Mouse (Mus musculus) embryonic facial prominence, embryonic 10.5 days (tissue): ENCODE results near the gene Gm43517. TPM values are rescaled to one million over a fixed set of nuclear protein-coding genes. Genes with fewer than 3 reads are reported as not detected.

Source experiments
- DNase-seq: peaks from one replicate; pipeline ENCODE4 v3.0.0-alpha.2; 2017; ENCODE audit warnings: low spot score
- H3K27ac ChIP-seq: fragments of 300-500 bp; sonication (generic); replicated peaks from 2 replicates; pipeline ENCODE4 v1.5.1; 2016; ENCODE audit warnings: mild to moderate bottlenecking
- H3K27me3 ChIP-seq: fragments of 300-500 bp; sonication (generic); replicated peaks from 2 replicates; pipeline ENCODE4 v1.6.1; 2016; ENCODE audit warnings: low read depth, mild to moderate bottlenecking; ENCODE audit not compliant: poor library complexity, severe bottlenecking
- H3K36me3 ChIP-seq: fragments of 300-500 bp; sonication (generic); replicated peaks from 2 replicates; pipeline ENCODE4 v1.6.1; 2016; ENCODE audit warnings: mild to moderate bottlenecking, moderate library complexity
- H3K4me1 ChIP-seq: fragments of 300-500 bp; sonication (generic); 2 replicates; pipeline ENCODE4 v1.6.1; 2016
- H3K4me3 ChIP-seq: fragments of 300-500 bp; sonication (generic); 2 replicates; pipeline ENCODE4 v1.5.1; 2016; ENCODE audit warnings: mild to moderate bottlenecking, moderate library complexity
- H3K9me3 ChIP-seq: fragments of 300-500 bp; sonication (generic); 2 replicates; pipeline ENCODE4 v1.6.1; 2016; ENCODE audit warnings: mild to moderate bottlenecking
- WGBS: fragments of 180-500 bp; shearing (Covaris S2); methylation state at CpG from one replicate; pipeline ENCODE4 v1.1.7; 2016; 5-methylcytosine and 5-hydroxymethylcytosine counted together
- polyA plus RNA-seq: library from polyadenylated mRNA; unstranded; fragments of >200 nt; fragmentation: Nextera tagmentation; extraction: Ambion mirVana; gene quantifications from 2 replicates; pipeline ENCODE4 v1.2.1, GENCODE M21; 2016

Gm43517 gene
- 0.11 and 0.21 TPM in 2 replicates for polyA plus RNA-seq

GRCm38 (mm10) chr12:49384876-49385630, at the start of gene Gm43517:
Gm43517 (plus strand) TSS chr12:49385174.
- H3K4me1 ChIP-seq, result peaks cover 14% of the 10 kb centered on the region
- WGBS, result 1% methylated on average over 75 of the region's 75 CpGs
- H3K27ac ChIP-seq, result peak within 1 kb of the TSS; percentile 85
- H3K27me3 ChIP-seq, result peaks cover 99% of the 10 kb centered on the region
- H3K4me3 ChIP-seq, result peak within 1 kb of the TSS; percentile 60
- DNase-seq, result peak; percentile 67
- H3K9me3 ChIP-seq, result no peaks in the 10 kb centered on the region
- H3K36me3 ChIP-seq, result no peaks in the 10 kb centered on the region

- Histone ChIP-seq H3K4me1 (no peaks in the 10 kb centered on the region), H3K9me3 (no peaks in the 10 kb centered on the region), H3K36me3 (no peaks in the 10 kb centered on the region), H3K27ac (no peak overlapping the region), H3K4me3 (no peak overlapping the region), H3K27me3 (no peaks in the 10 kb centered on the region)
- no peak for DNase-seq
- 90% methylated on average over 10 of the region's 10 CpGs for WGBS
Observed at GRCm38 (mm10) chr12:49349697-49350096, 35.3 kb upstream of the Gm43517 start.

GRCm38 (mm10) chr12:49368931-49369330, 16.0 kb upstream of the Gm43517 start:
- Histone ChIP-seq H3K36me3 (no peaks in the 10 kb centered on the region), H3K4me3 (no peak overlapping the region), H3K9me3 (no peaks in the 10 kb centered on the region), H3K4me1 (no peaks in the 10 kb centered on the region), H3K27ac (no peak overlapping the region), H3K27me3 (peaks cover 50% of the 10 kb centered on the region)
- WGBS, result 57% methylated on average over 1 of the region's 1 CpGs
- no peak for DNase-seq

GRCm38 (mm10) chr12:49372170-49372569, 12.8 kb upstream of the Gm43517 start:
- H3K27me3 ChIP-seq, result peaks cover 82% of the 10 kb centered on the region

GRCm38 (mm10) chr12:49373176-49373575, 11.8 kb upstream of the Gm43517 start:
- H3K36me3 ChIP-seq, result no peaks in the 10 kb centered on the region
- no peak overlapping the region for H3K27ac ChIP-seq
- no peak overlapping the region for H3K4me3 ChIP-seq
- peaks cover 92% of the 10 kb centered on the region for H3K27me3 ChIP-seq
- H3K4me1 ChIP-seq, result no peaks in the 10 kb centered on the region
- no peak for DNase-seq
- 5% methylated on average over 5 of the region's 5 CpGs for WGBS
- no peaks in the 10 kb centered on the region for H3K9me3 ChIP-seq

More at GRCm38 (mm10) chr12:49372170-49372569, 12.8 kb upstream of the Gm43517 start:
- Histone ChIP-seq H3K36me3 (no peaks in the 10 kb centered on the region), H3K27ac (no peak overlapping the region), H3K9me3 (no peaks in the 10 kb centered on the region), H3K4me1 (no peaks in the 10 kb centered on the region), H3K4me3 (no peak overlapping the region)
- DNase-seq, result no peak

GRCm38 (mm10) chr12:49373821-49374605, 11.0 kb upstream of the Gm43517 start:
- Histone ChIP-seq H3K4me1 (no peaks in the 10 kb centered on the region), H3K4me3 (peak overlapping the region; percentile 45), H3K27me3 (peaks cover 100% of the 10 kb centered on the region), H3K27ac (no peak overlapping the region; the same call in 1 of the 2 replicates), H3K36me3 (no peaks in the 10 kb centered on the region), H3K9me3 (no peaks in the 10 kb centered on the region)
- 1% methylated on average over 24 of the region's 24 CpGs for WGBS
- DNase-seq, result peak; percentile 49

- DNase-seq, result peak; percentile 48
- peaks cover 100% of the 10 kb centered on the region for H3K27me3 ChIP-seq
- H3K9me3 ChIP-seq, result no peaks in the 10 kb centered on the region
- no peaks in the 10 kb centered on the region for H3K36me3 ChIP-seq
- no peaks in the 10 kb centered on the region for H3K4me1 ChIP-seq
- peak overlapping the region; percentile 45 for H3K4me3 ChIP-seq
- no peak overlapping the region; the same call in 1 of the 2 replicates for H3K27ac ChIP-seq
- under 1% methylated on average over 14 of the region's 14 CpGs for WGBS
Observed at GRCm38 (mm10) chr12:49374606-49374995, 10.4 kb upstream of the Gm43517 start.

- peaks cover 100% of the 10 kb centered on the region for H3K27me3 ChIP-seq
Observed at GRCm38 (mm10) chr12:49375427-49376317, 9.3 kb upstream of the Gm43517 start.

GRCm38 (mm10) chr12:49376318-49376992, 8.5 kb upstream of the Gm43517 start:
- Histone ChIP-seq H3K4me3 (peak overlapping the region; percentile 28; the same call in 1 of the 2 replicates), H3K9me3 (no peaks in the 10 kb centered on the region), H3K4me1 (no peaks in the 10 kb centered on the region), H3K36me3 (no peaks in the 10 kb centered on the region), H3K27me3 (peaks cover 100% of the 10 kb centered on the region), H3K27ac (no peak overlapping the region)
- WGBS, result 2% methylated on average over 19 of the region's 19 CpGs
- peak; percentile 37 for DNase-seq

More at GRCm38 (mm10) chr12:49375427-49376317, 9.3 kb upstream of the Gm43517 start:
- WGBS, result 3% methylated on average over 15 of the region's 15 CpGs
- no peaks in the 10 kb centered on the region for H3K4me1 ChIP-seq
- H3K36me3 ChIP-seq, result no peaks in the 10 kb centered on the region
- H3K9me3 ChIP-seq, result no peaks in the 10 kb centered on the region
- H3K27ac ChIP-seq, result no peak overlapping the region
- H3K4me3 ChIP-seq, result no peak overlapping the region
- peak; percentile 27 for DNase-seq

GRCm38 (mm10) chr12:49377281-49377970, 7.5 kb upstream of the Gm43517 start:
- Histone ChIP-seq H3K9me3 (no peaks in the 10 kb centered on the region), H3K4me1 (no peaks in the 10 kb centered on the region), H3K27me3 (peaks cover 100% of the 10 kb centered on the region), H3K36me3 (no peaks in the 10 kb centered on the region), H3K27ac (peak overlapping the region; percentile 49), H3K4me3 (peak overlapping the region; percentile 38)
- DNase-seq, result peak; percentile 63
- under 1% methylated on average over 15 of the region's 15 CpGs for WGBS

- peaks cover 9% of the 10 kb centered on the region for H3K4me1 ChIP-seq
Observed at GRCm38 (mm10) chr12:49378920-49379319, 6.1 kb upstream of the Gm43517 start.

More at GRCm38 (mm10) chr12:49378920-49379319, 6.1 kb upstream of the Gm43517 start:
- Histone ChIP-seq H3K27me3 (peaks cover 100% of the 10 kb centered on the region), H3K36me3 (no peaks in the 10 kb centered on the region), H3K9me3 (no peaks in the 10 kb centered on the region), H3K4me3 (peak overlapping the region; percentile 38), H3K27ac (no peak overlapping the region)
- 4% methylated on average over 1 of the region's 1 CpGs for WGBS
- peak; percentile 20 for DNase-seq
